Mouse (Mus musculus) heart, postnatal 0 days (tissue): ENCODE data around the gene Slc4a2.

Experiments
- CTCF ChIP-seq: IDR thresholded peaks from 2 replicates; pipeline ENCODE4 v1.5.1; 2016; ENCODE audit warnings: antibody characterized with exemption, control low read depth, low read depth
- EP300 ChIP-seq: IDR thresholded peaks from 2 replicates; pipeline ENCODE4 v1.6.1; 2016; ENCODE audit warnings: antibody characterized with exemption, low read depth

GRCm38 (mm10) chr5:24446630-24447029 is 23.0 kb downstream of the Slc4a2 start:
- TF ChIP-seq CTCF, result no peak
- no peak for TF ChIP-seq EP300
